Mouse (Mus musculus) myocyte (in vitro differentiated cells): Measurements from ENCODE around the gene Ccnd3. TPM values are rescaled to one million over a fixed set of nuclear protein-coding genes. Genes with fewer than 3 reads are reported as not detected.
"Not testable (repeated sequence)": the region's sequence is repeated elsewhere in the genome, so short reads cannot be mapped to it uniquely, and the experiment has no call there.

ENCODE experiments used
- H3K27me3 ChIP-seq: one replicate; pipeline ENCODE4 v1.6.1; 2011; ENCODE audit not compliant: control insufficient read depth, insufficient read depth, insufficient read length
- H3K36me3 ChIP-seq: one replicate; pipeline ENCODE4 v1.6.1; 2011; ENCODE audit not compliant: control insufficient read depth, insufficient read depth
- H3K4me2 ChIP-seq: one replicate; pipeline ENCODE4 v1.6.1; 2011; ENCODE audit warnings: low read depth, control low read depth
- H3K4me3 ChIP-seq: one replicate; pipeline ENCODE4 v1.5.1; 2011; ENCODE audit warnings: mild to moderate bottlenecking, control low read depth, moderate library complexity
- H3K79me2 ChIP-seq: one replicate; pipeline ENCODE4 v1.6.1; 2011; ENCODE audit not compliant: control insufficient read depth, insufficient read depth
- H3ac ChIP-seq: one replicate; pipeline ENCODE4 v1.6.1; 2011; ENCODE audit not compliant: control insufficient read depth, insufficient read length
- CEBPB ChIP-seq: IDR thresholded peaks from 2 replicates; pipeline ENCODE4 v1.6.1; 2011; ENCODE audit warnings: mild to moderate bottlenecking, moderate library complexity; ENCODE audit not compliant: poor library complexity, insufficient read depth, severe bottlenecking
- E2F4 ChIP-seq: IDR thresholded peaks from one replicate; pipeline ENCODE4 v1.6.1; 2011; ENCODE audit warnings: mild to moderate bottlenecking, control low read depth, moderate library complexity; ENCODE audit not compliant: insufficient read depth
- MAX ChIP-seq: IDR thresholded peaks from one replicate; pipeline ENCODE4 v1.6.1; 2011; ENCODE audit warnings: low read depth, mild to moderate bottlenecking, control low read depth
- MYOD1 ChIP-seq, 3 experiments: IDR thresholded peaks; one replicate each; pipeline ENCODE4 v1.6.1; 2011; ENCODE audit warnings: control low read depth in 2 of 3, low read depth in 2 of 3, mild to moderate bottlenecking in 2 of 3, moderate library complexity in 1 of 3; ENCODE audit not compliant: insufficient read length in 2 of 3, control insufficient read depth in 1 of 3
- MYOG ChIP-seq, 3 experiments: IDR thresholded peaks; one replicate each; pipeline ENCODE4 v1.6.1; 2011; ENCODE audit warnings: control low read depth in 2 of 3, low read depth in 2 of 3, mild to moderate bottlenecking in 2 of 3; ENCODE audit not compliant: insufficient read length in 2 of 3, control insufficient read depth in 1 of 3, insufficient read depth in 1 of 3
- POLR2A ChIP-seq: IDR thresholded peaks from one replicate; pipeline ENCODE4 v1.6.1; 2011; ENCODE audit warnings: low read depth, mild to moderate bottlenecking, control low read depth, moderate library complexity; ENCODE audit not compliant: insufficient read length
- POLR2AphosphoS2 ChIP-seq: IDR thresholded peaks from one replicate; pipeline ENCODE4 v1.6.1; 2011; ENCODE audit warnings: low read depth, control low read depth; ENCODE audit not compliant: insufficient read length
- REST ChIP-seq: IDR thresholded peaks from one replicate; pipeline ENCODE4 v1.6.1; 2011; ENCODE audit warnings: mild to moderate bottlenecking, control low read depth, moderate library complexity; ENCODE audit not compliant: insufficient read depth, insufficient read length
- SRF ChIP-seq: IDR thresholded peaks from one replicate; pipeline ENCODE4 v1.6.1; 2011; ENCODE audit warnings: low read depth; ENCODE audit not compliant: control insufficient read depth, insufficient read length
- TCF12 ChIP-seq: IDR thresholded peaks from one replicate; pipeline ENCODE4 v1.6.1; 2011; ENCODE audit warnings: mild to moderate bottlenecking, control low read depth; ENCODE audit not compliant: poor library complexity, insufficient read depth, severe bottlenecking
- TCF3 ChIP-seq: IDR thresholded peaks from one replicate; pipeline ENCODE4 v1.6.1; 2011; ENCODE audit warnings: low read depth, control low read depth; ENCODE audit not compliant: insufficient read length
- USF1 ChIP-seq: IDR thresholded peaks from one replicate; pipeline ENCODE4 v1.6.1; 2011; ENCODE audit warnings: low read depth, mild to moderate bottlenecking, control low read depth, moderate library complexity
- polyA plus RNA-seq: library from polyadenylated mRNA; unstranded; fragments of >200 nt; fragmentation: generic; extraction: Trizol; gene quantifications from one replicate; pipeline ENCODE4 v1.2.1, GENCODE M21; 2012; ENCODE audit warnings: missing spikeins

Gene Ccnd3
- polyA plus RNA-seq, 1 experiment, result 858 TPM

DNA sequence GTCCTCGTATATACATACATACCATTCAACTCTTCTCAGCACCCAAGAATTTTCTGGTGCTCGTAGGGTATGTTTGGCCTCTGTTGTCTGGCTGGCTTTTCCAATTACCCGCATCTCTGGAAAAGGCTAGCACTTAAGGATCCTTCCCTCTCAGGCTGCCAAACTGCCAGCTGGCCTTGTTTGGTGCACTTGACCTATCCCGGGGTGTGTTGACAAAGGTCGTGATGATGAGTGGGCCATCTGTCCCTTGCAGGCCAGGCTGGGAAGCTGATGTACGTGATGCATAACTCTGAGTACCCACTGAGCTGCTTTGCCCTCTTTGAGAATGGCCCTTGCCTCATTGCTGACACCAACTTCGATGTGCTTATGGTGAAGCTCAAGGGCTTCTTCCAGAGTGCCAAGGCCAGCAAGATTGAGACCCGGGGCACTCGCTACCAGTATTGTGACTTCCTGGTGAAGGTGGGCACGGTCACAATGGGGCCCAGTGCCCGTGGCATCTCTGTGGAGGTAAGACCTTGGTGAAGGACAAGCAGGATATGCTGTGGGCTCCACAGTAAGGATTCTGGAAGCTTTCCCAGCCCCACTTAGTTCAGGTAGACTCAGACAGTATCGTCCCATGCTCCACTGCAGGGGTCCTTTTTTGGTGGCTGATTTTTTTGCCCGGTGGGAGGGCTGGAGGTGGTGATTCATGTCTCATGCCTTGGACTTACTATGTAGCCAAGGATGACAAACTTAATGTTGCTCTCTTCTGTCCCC lies 113.9 kb downstream of the Ccnd3 start:
- Histone ChIP-seq H3ac (no peak overlapping the region), H3K79me2 (peaks cover 50% of the 10 kb centered on the region), H3K4me2 (no peak overlapping the region), H3K27me3 (no peaks in the 10 kb centered on the region), H3K36me3 (peaks cover 26% of the 10 kb centered on the region), H3K4me3 (no peak overlapping the region)
- TF ChIP-seq MYOD1 (IDR thresholded peaks at IDR 0.05; ENCODE audit: control insufficient read depth in 1 of 3, insufficient read length in 2 of 3, low read depth in 2 of 3) (no peak), MYOG (IDR thresholded peaks at IDR 0.05; ENCODE audit: control insufficient read depth in 1 of 3, insufficient read depth in 1 of 3, insufficient read length in 2 of 3, low read depth in 2 of 3) (no peak), POLR2A (no peak), E2F4 (no peak), USF1 (no peak), POLR2AphosphoS2 (no peak), TCF12 (no peak), TCF3 (no peak), MAX (no peak), REST (no peak), CEBPB (no peak), SRF (no peak)

DNA sequence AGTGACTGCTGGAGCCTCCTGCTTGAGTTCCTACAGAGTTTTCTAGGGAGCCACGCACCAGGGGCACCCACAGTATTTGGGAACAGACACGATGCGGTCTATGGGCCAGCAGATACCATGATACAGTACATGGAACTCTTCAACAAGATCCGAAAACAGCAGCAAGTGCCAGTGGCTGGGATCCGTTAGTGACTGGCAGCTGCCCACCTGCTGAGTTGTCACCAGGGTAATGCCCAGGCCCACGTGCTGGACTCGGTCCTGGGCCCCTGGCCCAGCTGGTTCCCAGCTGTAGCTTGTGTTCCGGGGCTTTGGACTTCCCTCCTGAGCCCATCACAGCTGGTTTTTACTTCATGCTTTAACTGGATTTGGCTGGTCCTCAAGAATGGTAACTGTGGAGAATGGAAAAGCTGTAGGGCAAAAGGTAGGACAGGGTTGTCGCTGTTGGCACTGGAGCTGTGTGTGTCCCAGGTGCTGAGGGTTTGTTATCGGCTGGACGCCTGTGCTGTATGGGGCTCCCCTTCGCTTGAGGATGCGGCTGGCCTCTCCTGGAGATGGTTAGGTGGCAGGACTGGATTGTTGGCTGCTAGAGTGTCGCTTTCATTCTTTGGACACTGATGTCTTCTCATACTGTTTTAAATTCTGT lies 118.2 kb downstream of the Ccnd3 start:
- H3K4me2 ChIP-seq, result no peak overlapping the region
- peaks cover 28% of the 10 kb centered on the region for H3K36me3 ChIP-seq
- TF ChIP-seq E2F4 (no peak), MAX (no peak), POLR2A (no peak), SRF (no peak), USF1 (no peak), MYOD1 (IDR thresholded peaks at IDR 0.05; ENCODE audit: control insufficient read depth in 1 of 3, insufficient read length in 2 of 3, low read depth in 2 of 3) (no peak), TCF3 (no peak), POLR2AphosphoS2 (no peak), MYOG (IDR thresholded peaks at IDR 0.05; ENCODE audit: control insufficient read depth in 1 of 3, insufficient read depth in 1 of 3, insufficient read length in 2 of 3, low read depth in 2 of 3) (no peak), CEBPB (no peak), REST (no peak), TCF12 (no peak)
- no peak overlapping the region for H3K4me3 ChIP-seq
- no peaks in the 10 kb centered on the region for H3K27me3 ChIP-seq
- H3ac ChIP-seq, result no peak overlapping the region
- H3K79me2 ChIP-seq, result peaks cover 8% of the 10 kb centered on the region

DNA sequence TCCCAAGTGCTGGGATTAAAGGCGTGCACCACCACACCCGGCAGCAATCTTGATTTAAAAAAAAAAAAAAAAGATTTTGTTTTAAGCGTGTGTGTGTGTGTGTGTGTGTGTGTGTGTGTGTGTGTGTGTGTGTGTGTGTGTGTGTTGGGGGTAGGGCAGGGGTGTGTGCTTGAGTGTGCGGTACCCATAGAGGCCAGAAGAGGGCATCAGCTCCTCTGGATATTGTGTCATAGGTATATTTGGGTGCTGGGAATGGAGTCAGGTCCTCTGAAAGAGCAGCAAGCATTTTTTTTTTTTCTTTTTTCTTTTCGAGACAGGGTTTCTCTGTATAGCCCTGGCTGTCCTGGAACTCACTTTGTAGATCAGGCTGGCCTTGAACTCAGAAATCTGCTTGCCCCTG lies 119.7 kb downstream of the Ccnd3 start:
- peaks cover 20% of the 10 kb centered on the region for H3K36me3 ChIP-seq
- not testable (repeated sequence) for H3K4me3 ChIP-seq

DNA sequence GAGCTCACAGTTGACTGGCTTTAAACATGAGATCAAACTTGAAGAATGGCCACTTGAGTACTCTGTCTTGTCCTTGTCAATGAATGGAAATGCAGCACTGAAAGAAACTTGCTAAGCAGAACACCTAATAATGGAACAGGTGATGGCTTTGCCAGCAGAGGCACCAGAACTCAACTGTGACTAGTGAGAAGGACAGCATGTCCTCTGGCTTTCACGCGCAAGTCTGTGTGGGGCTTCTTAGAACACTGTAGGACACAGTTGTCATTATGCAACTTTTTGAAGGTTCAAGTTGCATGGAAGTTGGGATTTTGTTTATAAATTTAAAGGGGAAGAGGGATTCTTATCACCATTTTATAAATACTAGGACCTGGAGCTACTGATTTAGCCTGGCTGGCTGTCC lies 120.2 kb downstream of the Ccnd3 start:
- Histone ChIP-seq H3K4me3 (no peak overlapping the region), H3K4me2 (no peak overlapping the region), H3K27me3 (no peaks in the 10 kb centered on the region), H3K36me3 (peaks cover 20% of the 10 kb centered on the region), H3K79me2 (no peaks in the 10 kb centered on the region), H3ac (no peak overlapping the region)
- no peak for TF ChIP-seq MYOG (IDR thresholded peaks at IDR 0.05; ENCODE audit: control insufficient read depth in 1 of 3, insufficient read depth in 1 of 3, insufficient read length in 2 of 3, low read depth in 2 of 3)
- no peak for TF ChIP-seq SRF
- no peak for TF ChIP-seq TCF3
- TF ChIP-seq CEBPB, result no peak
- no peak for TF ChIP-seq MAX
- TF ChIP-seq POLR2AphosphoS2, result no peak
- no peak for TF ChIP-seq MYOD1 (IDR thresholded peaks at IDR 0.05; ENCODE audit: control insufficient read depth in 1 of 3, insufficient read length in 2 of 3, low read depth in 2 of 3)
- TF ChIP-seq USF1, result no peak
- no peak for TF ChIP-seq E2F4
- TF ChIP-seq POLR2A, result no peak
- no peak for TF ChIP-seq TCF12

More for the DNA sequence above, 119.7 kb downstream of the Ccnd3 start:
- not testable (repeated sequence) for H3K79me2 ChIP-seq, H3K27me3 ChIP-seq, H3K4me2 ChIP-seq, H3ac ChIP-seq

DNA sequence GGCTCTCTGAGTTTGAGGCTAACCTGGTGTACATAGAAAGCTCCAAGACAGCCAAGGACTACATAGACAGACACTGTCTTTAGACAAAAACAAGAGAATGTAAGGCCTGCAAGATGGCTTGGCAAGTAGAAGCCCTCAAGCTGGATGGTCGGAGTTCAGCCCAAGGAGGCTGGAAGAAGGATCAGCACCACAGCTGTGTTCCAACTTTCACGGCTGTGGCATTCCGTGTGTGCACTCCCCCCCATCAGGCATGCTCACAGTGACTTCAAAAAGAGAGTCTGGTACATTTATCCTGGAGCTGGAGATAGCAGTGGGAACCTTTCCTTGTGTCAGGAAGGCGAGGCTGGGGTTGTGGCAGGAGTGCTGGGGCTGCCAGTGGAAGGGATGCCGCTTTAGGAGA lies 121.2 kb downstream of the Ccnd3 start:
- Histone ChIP-seq H3K4me3 (no peak overlapping the region), H3K27me3 (no peaks in the 10 kb centered on the region), H3ac (no peak overlapping the region), H3K4me2 (no peak overlapping the region), H3K36me3 (peaks cover 20% of the 10 kb centered on the region), H3K79me2 (no peaks in the 10 kb centered on the region)
- TF ChIP-seq MYOG (IDR thresholded peaks at IDR 0.05; ENCODE audit: control insufficient read depth in 1 of 3, insufficient read depth in 1 of 3, insufficient read length in 2 of 3, low read depth in 2 of 3) (peak in 1 of 3 experiments; percentile 8), USF1 (no peak), MYOD1 (IDR thresholded peaks at IDR 0.05; ENCODE audit: control insufficient read depth in 1 of 3, insufficient read length in 2 of 3, low read depth in 2 of 3) (no peak), TCF12 (no peak), POLR2A (no peak)
